Comparison of ENCODE assay signal across 10 mouse cellular contexts in the genomic region with DNA sequence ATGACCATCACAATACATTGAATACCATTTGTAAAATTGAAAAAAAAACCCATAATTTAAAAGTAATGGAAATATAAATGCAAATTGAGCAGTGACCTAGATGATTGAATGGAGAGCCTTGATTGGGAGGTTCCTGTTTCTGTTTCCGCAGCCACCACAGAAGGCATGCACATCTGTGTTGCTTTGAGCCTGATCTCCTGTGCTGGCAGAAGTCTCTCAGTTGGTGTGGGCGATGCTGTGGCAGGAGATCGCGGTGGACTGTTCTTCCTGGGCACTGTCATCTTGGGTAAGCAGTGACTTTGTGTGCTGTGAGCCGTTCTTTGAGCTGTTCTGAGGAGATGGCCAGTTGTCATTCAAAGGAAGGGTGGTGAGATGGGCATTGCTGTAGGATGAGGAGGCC. TPM values are rescaled to one million over a fixed set of nuclear protein-coding genes. Genes with fewer than 3 reads are reported as not detected.
A peak's percentile ranks its signal among the peaks of the same experiment; 100 is the strongest.
DNase-seq lines count a peak whose midpoint lies in the region; ATAC-seq lines count a peak whose summit lies in the region.
"Had no signal": no experiment of that assay in that cellular context is flagged by ENCODE, and none has a peak within 500 bp of the region (broad histone marks: within the 10 kb centered on the region; RNA-seq: fewer than 3 reads in every experiment).

Gene Jaml, plus strand, starts transcription at position 173 of the 400 bp plus-strand sequence.

- DNase-seq in B cell, adult 2 months, result peak; percentile 62 to 66
- peak; percentile 65 for DNase-seq in T-cell, adult 2 months (ENCODE audit: low spot score)
- DNase-seq in spleen, postnatal 4 days (ENCODE audit: low spot score in 2 of 2), result peak; percentile 42 to 68
- DNase-seq in forebrain, embryonic 14.5 days (ENCODE audit: low spot score), result no peak
- DNase-seq in left cerebral cortex, postnatal 14 days (ENCODE audit: low spot score in 2 of 2), result no peak
- DNase-seq in heart, adult 11 months, result no peak

- H3K9ac ChIP-seq in hindbrain, embryonic 12.5 days, result no peak within 1 kb of the TSS
- H3K9ac ChIP-seq in forebrain, embryonic 14.5 days (ENCODE audit: low read length), result no peak within 1 kb of the TSS
- H3K9ac ChIP-seq: limb, embryonic 12.5 days had no signal

- no peak within 1 kb of the TSS for H3K4me2 ChIP-seq in hindbrain, embryonic 12.5 days (replicated peaks)
- H3K4me2 ChIP-seq in forebrain, embryonic 14.5 days (ENCODE audit: low read length), result no peak within 1 kb of the TSS
- H3K4me2 ChIP-seq: limb, embryonic 12.5 days had no signal

- H3K4me3 ChIP-seq in hindbrain, embryonic 12.5 days, result no peak within 1 kb of the TSS
- no peak within 1 kb of the TSS for H3K4me3 ChIP-seq in forebrain, embryonic 14.5 days (ENCODE audit: low read depth, low read length)
- H3K4me3 ChIP-seq: limb, embryonic 12.5 days had no signal

- no peaks in the 10 kb centered on the region for H3K9me3 ChIP-seq in hindbrain, embryonic 12.5 days (replicated peaks)
- H3K9me3 ChIP-seq in forebrain, embryonic 14.5 days (replicated peaks; ENCODE audit: control insufficient read depth, low read length), result no peaks in the 10 kb centered on the region
- H3K9me3 ChIP-seq: limb, embryonic 12.5 days had no signal

- no peaks in the 10 kb centered on the region for H3K4me1 ChIP-seq in hindbrain, embryonic 12.5 days
- H3K4me1 ChIP-seq in forebrain, embryonic 14.5 days (ENCODE audit: control insufficient read depth, insufficient read depth, low read length), result no peaks in the 10 kb centered on the region
- H3K4me1 ChIP-seq: limb, embryonic 12.5 days had no signal

- ATAC-seq in megakaryocyte, adult 5-6 weeks (ENCODE audit: poor library complexity, severe bottlenecking), result peak; percentile 87
- ATAC-seq in hindbrain, embryonic 12.5 days (ENCODE audit: low FRiP score), result no peak
- no peak for ATAC-seq in forebrain, embryonic 14.5 days

- H3K27me3 ChIP-seq in hindbrain, embryonic 12.5 days, result no peaks in the 10 kb centered on the region
- no peaks in the 10 kb centered on the region for H3K27me3 ChIP-seq in forebrain, embryonic 14.5 days (replicated peaks; ENCODE audit: control insufficient read depth, insufficient read depth, low read length)
- H3K27me3 ChIP-seq: limb, embryonic 12.5 days had no signal

- intact Hi-C loops in left cerebral cortex, postnatal 14 days (cut with DNase I), result no loop called here

- H3K27ac ChIP-seq in hindbrain, embryonic 12.5 days, result no peak within 1 kb of the TSS
- no peak within 1 kb of the TSS for H3K27ac ChIP-seq in forebrain, embryonic 14.5 days (ENCODE audit: low read depth, low read length)
- H3K27ac ChIP-seq: limb, embryonic 12.5 days had no signal

- no peaks in the 10 kb centered on the region for H3K36me3 ChIP-seq in hindbrain, embryonic 12.5 days
- no peaks in the 10 kb centered on the region for H3K36me3 ChIP-seq in forebrain, embryonic 14.5 days (ENCODE audit: control insufficient read depth, insufficient read depth, low read length)
- H3K36me3 ChIP-seq: limb, embryonic 12.5 days had no signal

- 92% methylated on average over 5 of the region's 5 CpGs for WGBS in hindbrain, embryonic 12.5 days
- WGBS in forebrain, embryonic 14.5 days, result 93% methylated on average over 5 of the region's 5 CpGs

RNA-seq across cellular contexts. Expression of gene Jaml, which starts in this region (rescaled TPM):
- total RNA-seq in megakaryocyte, adult 5-6 weeks (2015), result 11.7 and 13.9 TPM in 2 replicates
- total RNA-seq in megakaryocyte, adult 5-6 weeks (2017), result 25.1 and 27.0 TPM in 2 replicates
- 0.31 TPM in 1 of 2 replicates, not detected in the other for polyA plus RNA-seq in hindbrain, embryonic 12.5 days (2016; fragmentation: Nextera tagmentation; extraction: Ambion mirVana)
- polyA plus RNA-seq in forebrain, embryonic 14.5 days (2014; fragmentation: Nextera tagmentation; extraction: Ambion mirVana), result 0.15 TPM in 1 of 2 replicates, not detected in the other
- under 1 TPM; 0.35 to 0.57 TPM for total RNA-seq in left cerebral cortex, postnatal 14 days (2021)
- polyA plus RNA-seq: kidney, embryonic 14.5 days had no signal

Comparison
In these comparisons a context has a peak if more than half of its experiments do, and no peak if none do; other contexts are left out.
1. RNA of gene Jaml (total RNA-seq): 11.7 to 27.0 TPM in megakaryocyte, adult 5-6 weeks; 0.35 to 0.57 TPM in left cerebral cortex, postnatal 14 days; every median in the first group is over 4 times any median in the second.
2. DNase-seq: peak in B cell, adult 2 months (2 of 2), T-cell, adult 2 months (single experiment) and spleen, postnatal 4 days (2 of 2); none in forebrain, embryonic 14.5 days (single experiment), left cerebral cortex, postnatal 14 days (0 of 2) and heart, adult 11 months (single experiment).